Mouse (Mus musculus): ENCODE results near the gene Actbl2. TPM values are rescaled to one million over a fixed set of nuclear protein-coding genes. Genes with fewer than 3 reads are reported as not detected.

Gene Actbl2
- total RNA-seq, 2 experiments from 2014 or later, result not detected

DNA sequence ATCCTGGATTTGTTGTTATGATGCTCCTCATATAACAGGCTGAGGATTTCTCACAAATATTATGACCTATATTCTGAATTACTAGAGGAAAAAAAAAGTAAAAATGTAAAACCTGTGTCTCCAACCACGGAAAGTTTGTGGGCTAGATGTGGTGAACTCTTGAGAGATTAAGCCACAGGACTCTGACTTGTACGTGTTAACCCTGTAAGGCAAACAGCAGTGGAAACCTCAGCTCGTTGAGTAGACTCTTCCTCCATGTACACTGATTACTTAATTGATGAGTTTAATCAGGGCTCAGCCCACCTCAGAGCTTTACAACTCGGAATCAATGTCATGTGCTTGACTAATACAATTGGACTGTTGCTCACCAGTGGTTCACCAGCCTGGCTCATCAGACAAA lies 3.2 kb downstream of the Actbl2 start:
- Histone ChIP-seq H3K27ac (no peak overlapping the region), H3K4me3 (no peak overlapping the region)
- no peak for TF ChIP-seq CTCF (conservative IDR thresholded peaks at IDR 0.05)
- no peak for DNase-seq (ENCODE audit: low spot score in 2 of 2)

DNA sequence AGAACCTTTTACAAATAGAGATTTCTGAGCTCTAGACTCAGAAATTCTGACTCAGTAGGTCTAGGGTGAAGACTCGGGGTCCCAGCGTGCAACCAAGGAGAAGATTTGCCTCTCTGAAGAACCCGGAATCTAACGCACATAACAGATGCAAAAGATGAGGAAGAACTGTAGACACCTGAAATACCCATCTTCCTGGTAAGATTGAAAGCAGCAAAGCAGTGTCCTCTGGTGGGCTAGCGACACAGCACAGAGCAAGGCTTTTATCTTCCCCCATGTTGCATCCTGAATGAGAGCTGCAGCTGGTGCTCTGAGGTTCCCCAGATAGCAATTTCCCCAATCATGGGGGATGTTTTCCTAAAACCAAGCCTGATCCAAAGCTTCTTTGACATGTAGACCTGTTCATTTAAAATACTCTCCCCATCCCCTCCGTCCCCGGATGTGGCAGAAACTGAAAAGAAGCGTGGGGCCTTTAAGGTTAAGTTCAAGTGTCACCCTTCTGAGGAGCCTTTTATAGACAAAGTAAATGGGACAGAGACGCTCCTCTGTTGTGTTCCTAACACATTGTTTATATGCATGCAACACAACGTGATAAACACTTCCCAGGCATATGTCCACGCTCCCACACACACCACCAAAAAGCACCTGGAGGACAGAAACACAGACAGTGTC lies 3.7 kb downstream of the Actbl2 start:
- Histone ChIP-seq H3K4me3 (no peak overlapping the region), H3K27ac (no peak overlapping the region)
- no peak for TF ChIP-seq CTCF (conservative IDR thresholded peaks at IDR 0.05)
- DNase-seq (ENCODE audit: low spot score in 2 of 2), result no peak

GRCm38 (mm10) chr13:111259093-111259491 lies 4.3 kb downstream of the Actbl2 start:
- no peak for TF ChIP-seq CTCF (conservative IDR thresholded peaks at IDR 0.05)
- no peak overlapping the region for H3K4me3 ChIP-seq
- no peak for DNase-seq (ENCODE audit: low spot score in 2 of 2)
- H3K27ac ChIP-seq, result no peak overlapping the region

DNA sequence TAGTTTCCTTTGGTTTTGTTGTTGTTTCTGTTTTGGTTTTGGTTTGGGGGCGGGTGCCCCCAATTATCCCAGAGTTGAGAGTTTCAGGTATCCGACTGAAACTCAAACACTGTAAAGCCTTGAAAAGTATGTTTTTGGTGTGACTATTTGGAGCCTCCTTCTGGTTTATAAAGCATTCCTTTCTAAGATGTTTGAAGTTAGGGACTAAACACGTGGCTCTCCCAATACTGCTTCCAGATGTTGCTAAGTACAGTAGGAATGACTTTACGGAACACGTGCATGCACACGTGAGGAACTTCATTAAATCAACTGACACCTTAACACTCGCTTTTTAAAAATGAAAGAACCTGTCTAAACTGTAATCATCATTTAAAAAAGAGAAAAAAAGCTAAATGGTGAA lies 4.9 kb downstream of the Actbl2 start:
- no peak for TF ChIP-seq CTCF (conservative IDR thresholded peaks at IDR 0.05)
- H3K4me3 ChIP-seq, result no peak overlapping the region
- DNase-seq (ENCODE audit: low spot score in 2 of 2), result no peak
- H3K27ac ChIP-seq, result no peak overlapping the region

DNA sequence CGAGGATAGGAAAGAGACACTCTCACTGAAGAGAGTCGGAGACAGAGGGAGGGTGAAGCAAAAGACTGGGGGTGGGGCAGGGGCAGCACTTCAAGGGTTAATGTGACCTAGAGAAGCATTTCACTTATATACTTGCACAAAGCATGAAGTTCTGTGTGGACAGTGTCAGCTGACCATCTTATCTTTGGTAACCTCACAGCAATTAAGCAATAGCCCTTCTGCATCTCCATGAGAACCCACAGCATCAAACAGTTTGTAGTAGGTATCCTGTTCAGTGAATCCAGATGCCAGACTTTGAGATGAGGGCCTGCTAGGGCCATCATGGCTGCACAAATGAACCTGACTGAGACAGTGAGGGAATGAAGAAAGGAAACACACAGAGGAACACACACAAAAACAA lies 8.4 kb downstream of the Actbl2 start:
- no peak overlapping the region for H3K4me3 ChIP-seq
- H3K27ac ChIP-seq, result peak overlapping the region; percentile 65
- TF ChIP-seq CTCF (conservative IDR thresholded peaks at IDR 0.05), result no peak
- DNase-seq (ENCODE audit: low spot score in 2 of 2), result no peak

GRCm38 (mm10) chr13:111263758-111264157 lies 8.9 kb downstream of the Actbl2 start:
- no peak overlapping the region for H3K4me3 ChIP-seq
- peak overlapping the region; percentile 65 for H3K27ac ChIP-seq
- DNase-seq (ENCODE audit: low spot score in 2 of 2), result no peak
- no peak for TF ChIP-seq CTCF (conservative IDR thresholded peaks at IDR 0.05)

GRCm38 (mm10) chr13:111265231-111266000 lies 10.6 kb downstream of the Actbl2 start:
- no peak for DNase-seq (ENCODE audit: low spot score in 2 of 2)
- Histone ChIP-seq H3K4me3 (no peak overlapping the region), H3K27ac (no peak overlapping the region)
- TF ChIP-seq CTCF (conservative IDR thresholded peaks at IDR 0.05), result no peak

GRCm38 (mm10) chr13:111266855-111267254 lies 12.0 kb downstream of the Actbl2 start:
- Histone ChIP-seq H3K4me3 (no peak overlapping the region), H3K27ac (no peak overlapping the region; the same call in 1 of the 2 replicates)
- TF ChIP-seq CTCF (conservative IDR thresholded peaks at IDR 0.05), result no peak
- DNase-seq (ENCODE audit: low spot score in 2 of 2), result no peak

- no peak overlapping the region for H3K4me3 ChIP-seq
- no peak for DNase-seq (ENCODE audit: low spot score in 2 of 2)
- peak overlapping the region; percentile 83 for H3K27ac ChIP-seq
- TF ChIP-seq CTCF (conservative IDR thresholded peaks at IDR 0.05), result no peak
Observed at GRCm38 (mm10) chr13:111268992-111269391, 14.2 kb downstream of the Actbl2 start.

GRCm38 (mm10) chr13:111269789-111270335 lies 15.0 kb downstream of the Actbl2 start:
- H3K27ac ChIP-seq, result peak overlapping the region; percentile 62
- no peak for DNase-seq (ENCODE audit: low spot score in 2 of 2)
- H3K4me3 ChIP-seq, result no peak overlapping the region
- TF ChIP-seq CTCF (conservative IDR thresholded peaks at IDR 0.05), result no peak

DNA sequence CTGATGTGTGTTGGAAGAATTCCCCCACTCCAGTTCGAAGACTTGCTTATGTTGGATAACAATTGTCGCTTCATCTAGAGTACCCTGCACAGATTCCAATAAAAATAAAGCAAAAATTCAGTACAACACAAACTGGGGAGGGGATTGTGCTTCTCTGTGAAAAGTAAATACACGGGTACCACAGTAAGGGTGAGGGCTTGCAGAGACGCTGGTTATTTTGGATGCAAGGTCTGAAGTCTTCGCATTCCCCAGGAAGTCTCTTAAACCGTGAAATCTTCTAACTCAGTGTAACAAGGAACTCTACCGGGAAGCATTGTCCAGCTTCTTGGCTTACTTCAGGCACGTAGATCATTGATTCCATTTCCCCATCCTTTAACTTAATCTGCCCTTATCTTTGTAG lies 17.1 kb downstream of the Actbl2 start:
- H3K4me3 ChIP-seq, result no peak overlapping the region
- no peak overlapping the region for H3K27ac ChIP-seq
- DNase-seq (ENCODE audit: low spot score in 2 of 2), result no peak
- TF ChIP-seq CTCF (conservative IDR thresholded peaks at IDR 0.05), result no peak

DNA sequence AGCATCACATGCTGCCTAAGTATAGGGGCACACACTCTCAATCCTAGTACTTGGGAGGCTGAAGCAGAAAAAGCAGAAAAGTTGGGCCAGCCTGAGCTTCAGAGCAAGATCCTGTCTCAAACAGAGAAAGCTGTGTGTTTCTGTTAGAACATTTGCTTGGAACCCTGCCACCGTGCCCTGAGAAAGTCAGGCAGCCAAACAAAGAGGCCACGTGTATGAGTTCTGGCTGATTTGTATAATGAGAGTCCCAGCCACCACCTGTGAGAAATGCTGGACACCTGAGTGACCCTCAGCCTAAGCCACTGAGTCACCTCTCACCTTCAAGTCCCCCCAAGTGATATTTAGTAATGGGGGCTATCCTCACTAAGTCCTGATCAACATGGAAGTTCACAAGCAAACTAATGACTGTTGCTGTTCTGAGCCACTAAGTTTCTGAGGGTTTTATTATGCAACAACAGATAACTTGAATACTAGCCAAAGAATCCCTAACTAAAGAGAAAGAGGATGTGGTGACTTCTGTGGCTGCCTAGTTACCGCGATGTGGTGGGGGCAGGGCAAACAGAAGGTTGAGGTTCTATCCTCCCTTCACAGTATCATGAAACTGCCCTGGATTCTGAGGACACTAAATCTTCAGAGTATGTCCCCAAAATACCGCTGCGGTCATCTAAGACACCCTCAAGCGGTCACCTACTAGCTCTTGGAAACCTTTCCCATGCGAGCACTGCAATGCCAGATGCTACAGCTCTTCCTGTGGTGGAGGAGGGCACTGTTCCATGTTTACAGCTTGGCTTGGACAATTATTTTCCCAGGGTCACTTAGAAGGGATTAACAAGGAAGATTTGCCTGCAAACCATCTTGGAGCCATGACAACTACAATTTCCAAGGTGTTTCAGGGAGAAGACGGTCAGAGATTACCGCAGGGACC lies 31.9 kb downstream of the Actbl2 start:
- H3K27ac ChIP-seq, result peak overlapping the region; percentile 66
- TF ChIP-seq CTCF (conservative IDR thresholded peaks at IDR 0.05), result no peak
- DNase-seq (ENCODE audit: low spot score in 2 of 2), result peak in 1 of 2 experiments; percentile 48
- H3K4me3 ChIP-seq, result no peak overlapping the region

All from layer of hippocampus, adult 2 months (tissue).